Mouse (Mus musculus): ENCODE data around the gene Agpat2.

DNA sequence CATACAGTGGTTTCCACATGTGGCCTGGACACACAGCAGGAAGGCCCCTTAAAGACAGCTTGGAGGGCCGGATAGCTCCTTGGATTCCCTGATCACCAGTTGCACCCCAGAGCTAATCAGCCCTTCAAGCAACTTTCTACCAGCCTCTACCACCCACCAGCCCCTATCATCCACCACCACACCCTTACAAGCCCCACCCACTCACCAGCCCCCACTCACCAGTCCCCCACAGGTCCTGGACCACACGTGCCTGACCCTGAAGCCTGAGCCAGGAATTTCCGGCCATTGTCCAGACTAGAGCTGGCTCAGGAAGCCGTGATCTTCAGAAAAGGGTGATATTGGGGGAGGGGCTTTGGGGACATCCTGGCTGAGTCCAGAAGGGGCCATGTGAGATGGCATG, 28.4 kb downstream of the Agpat2 start:
- TF ChIP-seq CTCF (IDR thresholded peaks at IDR 0.05 in 2 of 3, conservative IDR thresholded peaks at IDR 0.05 in 1 of 3; ENCODE audit: control insufficient read depth in 1 of 3, insufficient read depth in 1 of 3, low read depth in 2 of 3, low read length in 3 of 3, poor library complexity in 1 of 3, severe bottlenecking in 1 of 3) (no peak), UBTF (IDR thresholded peaks at IDR 0.05; ENCODE audit: borderline replicate concordance, insufficient read depth, low read depth, low read length) (no peak), BHLHE40 (IDR thresholded peaks at IDR 0.05; ENCODE audit: borderline replicate concordance, low read depth, low read length) (peak; percentile 93), ETS1 (IDR thresholded peaks at IDR 0.05; ENCODE audit: low read depth, low read length) (no peak), USF1 (IDR thresholded peaks at IDR 0.05; ENCODE audit: low read depth, low read length) (no peak; the same call in 1 of the 2 replicates), MAZ (IDR thresholded peaks at IDR 0.05; ENCODE audit: low read depth, low read length) (peak; percentile 78; the same call in 1 of the 2 replicates)

Measured in MEL (cell line).